Mouse (Mus musculus): ENCODE data around the gene Olfr678. TPM values are rescaled to one million over a fixed set of nuclear protein-coding genes. Genes with fewer than 3 reads are reported as not detected.
"Not testable (repeated sequence)": the region's sequence is repeated elsewhere in the genome, so short reads cannot be mapped to it uniquely, and the experiment has no call there.

Gene Olfr678
- not detected in 2 replicates for polyA plus RNA-seq (2014; fragmentation: Nextera tagmentation; extraction: Ambion mirVana)

DNA sequence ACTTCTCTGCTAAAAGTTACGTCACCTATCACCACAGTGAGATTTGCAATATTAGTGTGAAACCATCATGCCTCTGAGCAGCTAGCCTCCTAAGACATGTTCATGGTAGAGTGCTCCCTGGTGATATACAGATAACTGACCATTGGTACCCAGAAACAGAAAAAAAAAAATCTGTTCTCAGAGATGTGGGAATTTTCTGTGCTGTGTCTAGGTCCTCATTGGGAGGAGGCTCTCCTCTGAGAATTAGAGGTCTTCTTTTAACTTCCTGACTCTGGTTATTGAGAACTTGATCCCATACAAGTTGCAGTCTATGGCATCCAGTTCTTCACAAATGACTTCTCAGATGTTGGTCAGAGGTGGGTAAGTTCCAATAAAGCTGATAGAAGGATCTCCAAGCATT, at the start of gene Olfr678:
Gene Olfr678 (plus strand): TSS at position 301 of the 400 bp plus-strand sequence.
- no peak within 1 kb of the TSS for H3K27ac ChIP-seq
- no peak for DNase-seq (ENCODE audit: low spot score)
- no peaks in the 10 kb centered on the region for H3K4me1 ChIP-seq (replicated peaks; ENCODE audit: control insufficient read depth, insufficient read depth, low read length)
- H3K9ac ChIP-seq: no peak within 1 kb of the TSS
- ATAC-seq (ENCODE audit: low FRiP score): no peak
- H3K4me2 ChIP-seq (replicated peaks): no peak within 1 kb of the TSS
- no peak within 1 kb of the TSS for H3K4me3 ChIP-seq (replicated peaks; ENCODE audit: low read length)
- 100% methylated on average over 1 of the region's 1 CpGs for WGBS
- no peaks in the 10 kb centered on the region for H3K36me3 ChIP-seq (replicated peaks; ENCODE audit: control insufficient read depth, insufficient read depth)
- no peaks in the 10 kb centered on the region for H3K9me3 ChIP-seq (ENCODE audit: control insufficient read depth, low read length)
- H3K27me3 ChIP-seq (ENCODE audit: control insufficient read depth, insufficient read depth, low read length): no peaks in the 10 kb centered on the region

DNA sequence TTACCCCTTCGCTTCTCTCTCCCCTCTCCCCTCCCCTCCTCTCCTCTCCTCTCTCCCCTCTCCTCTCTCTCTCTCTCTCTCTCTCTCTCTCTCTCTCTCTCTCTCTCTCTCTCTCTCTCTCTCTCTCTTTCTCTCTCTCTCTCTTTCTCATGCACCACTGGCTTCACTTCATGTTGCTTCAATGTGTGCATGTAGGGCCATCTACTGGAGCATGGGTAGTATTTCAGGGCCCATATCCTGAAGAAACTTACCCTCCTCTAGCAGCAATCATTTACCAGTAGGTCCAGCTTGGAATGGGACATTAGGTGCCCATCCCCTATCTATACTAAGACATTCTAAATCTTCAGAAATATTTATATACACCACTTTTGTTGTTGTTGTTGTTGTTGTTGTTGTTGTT, 41.7 kb upstream of the Olfr678 start:
- Histone ChIP-seq H3K4me3 (replicated peaks; ENCODE audit: low read length) (no peak overlapping the region), H3K4me1 (replicated peaks; ENCODE audit: control insufficient read depth, insufficient read depth, low read length) (no peaks in the 10 kb centered on the region), H3K27ac (no peak overlapping the region), H3K9ac (no peak overlapping the region), H3K36me3 (replicated peaks; ENCODE audit: control insufficient read depth, insufficient read depth) (no peaks in the 10 kb centered on the region), H3K4me2 (replicated peaks) (no peak overlapping the region), H3K9me3 (ENCODE audit: control insufficient read depth, low read length) (no peaks in the 10 kb centered on the region), H3K27me3 (ENCODE audit: control insufficient read depth, insufficient read depth, low read length) (no peaks in the 10 kb centered on the region)
- 82% methylated on average over 1 of the region's 1 CpGs for WGBS
- no peak for ATAC-seq (ENCODE audit: low FRiP score)
- no peak for DNase-seq (ENCODE audit: low spot score)

DNA sequence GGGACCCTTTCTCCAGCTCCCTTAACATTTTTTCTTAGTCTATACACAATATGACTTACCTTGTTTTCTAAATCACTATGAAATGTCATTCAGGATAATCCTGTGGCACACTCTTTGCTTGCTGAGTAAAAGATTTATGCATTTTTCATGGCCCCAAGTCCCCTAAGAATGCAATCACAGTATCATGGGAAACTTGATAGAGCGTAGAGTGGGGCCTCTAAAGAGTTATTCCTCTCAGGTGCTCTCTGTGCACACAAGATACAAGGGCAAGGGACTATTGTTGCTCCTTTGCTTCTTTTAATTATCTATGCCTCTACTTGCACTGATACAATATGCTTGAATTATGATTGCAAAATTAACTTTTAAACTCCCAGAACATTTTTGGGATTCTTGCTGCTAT, 35.9 kb upstream of the Olfr678 start, which contains the start of gene Olfr675:
Gene Olfr675 (minus strand): TSS at position 101 of the 400 bp plus-strand sequence.
- Histone ChIP-seq H3K27me3 (ENCODE audit: control insufficient read depth, insufficient read depth, low read length) (no peaks in the 10 kb centered on the region), H3K36me3 (replicated peaks; ENCODE audit: control insufficient read depth, insufficient read depth) (no peaks in the 10 kb centered on the region), H3K27ac (no peak within 1 kb of the TSS), H3K4me3 (replicated peaks; ENCODE audit: low read length) (no peak within 1 kb of the TSS), H3K4me1 (replicated peaks; ENCODE audit: control insufficient read depth, insufficient read depth, low read length) (no peaks in the 10 kb centered on the region), H3K4me2 (replicated peaks) (no peak within 1 kb of the TSS), H3K9me3 (ENCODE audit: control insufficient read depth, low read length) (no peaks in the 10 kb centered on the region), H3K9ac (no peak within 1 kb of the TSS)
- DNase-seq (ENCODE audit: low spot score) (no peak), ATAC-seq (ENCODE audit: low FRiP score) (no peak)
- 77% methylated on average over 1 of the region's 1 CpGs for WGBS

- Histone ChIP-seq H3K4me3 (replicated peaks; ENCODE audit: low read length) (no peak within 1 kb of the TSS), H3K27ac (no peak within 1 kb of the TSS), H3K4me1 (replicated peaks; ENCODE audit: control insufficient read depth, insufficient read depth, low read length) (no peaks in the 10 kb centered on the region), H3K4me2 (replicated peaks) (no peak within 1 kb of the TSS), H3K9ac (no peak within 1 kb of the TSS), H3K9me3 (ENCODE audit: control insufficient read depth, low read length) (no peaks in the 10 kb centered on the region), H3K36me3 (replicated peaks; ENCODE audit: control insufficient read depth, insufficient read depth) (no peaks in the 10 kb centered on the region), H3K27me3 (ENCODE audit: control insufficient read depth, insufficient read depth, low read length) (no peaks in the 10 kb centered on the region)
- DNase-seq (ENCODE audit: low spot score) (no peak), ATAC-seq (ENCODE audit: low FRiP score) (no peak)
These were observed 31.9 kb upstream of the Olfr678 start, which contains the start of gene Olfr676 for GRCm38 (mm10) chr7:105032398-105032797. TSS of gene Olfr676 (plus strand) at chr7:105032698.

- H3K9ac ChIP-seq; H3K4me2 ChIP-seq (replicated peaks); H3K27me3 ChIP-seq (ENCODE audit: control insufficient read depth, insufficient read depth, low read length); ATAC-seq (ENCODE audit: low FRiP score); H3K27ac ChIP-seq; H3K4me1 ChIP-seq (replicated peaks; ENCODE audit: control insufficient read depth, insufficient read depth, low read length); H3K4me3 ChIP-seq (replicated peaks; ENCODE audit: low read length); H3K36me3 ChIP-seq (replicated peaks; ENCODE audit: control insufficient read depth, insufficient read depth); H3K9me3 ChIP-seq (ENCODE audit: control insufficient read depth, low read length): not testable (repeated sequence)
- peak; percentile 34 for DNase-seq (ENCODE audit: low spot score)
- 57% methylated on average over 5 of the region's 5 CpGs for WGBS
These were observed 30.4 kb upstream of the Olfr678 start for GRCm38 (mm10) chr7:105033836-105034235.

GRCm38 (mm10) chr7:105058951-105059350, 5.3 kb upstream of the Olfr678 start:
- Histone ChIP-seq H3K27me3 (ENCODE audit: control insufficient read depth, insufficient read depth, low read length) (no peaks in the 10 kb centered on the region), H3K36me3 (replicated peaks; ENCODE audit: control insufficient read depth, insufficient read depth) (no peaks in the 10 kb centered on the region), H3K4me3 (replicated peaks; ENCODE audit: low read length) (no peak overlapping the region), H3K9ac (no peak overlapping the region), H3K4me1 (replicated peaks; ENCODE audit: control insufficient read depth, insufficient read depth, low read length) (no peaks in the 10 kb centered on the region), H3K4me2 (replicated peaks) (no peak overlapping the region), H3K27ac (no peak overlapping the region), H3K9me3 (ENCODE audit: control insufficient read depth, low read length) (no peaks in the 10 kb centered on the region)
- ATAC-seq (ENCODE audit: low FRiP score): no peak
- DNase-seq (ENCODE audit: low spot score): no peak

DNA sequence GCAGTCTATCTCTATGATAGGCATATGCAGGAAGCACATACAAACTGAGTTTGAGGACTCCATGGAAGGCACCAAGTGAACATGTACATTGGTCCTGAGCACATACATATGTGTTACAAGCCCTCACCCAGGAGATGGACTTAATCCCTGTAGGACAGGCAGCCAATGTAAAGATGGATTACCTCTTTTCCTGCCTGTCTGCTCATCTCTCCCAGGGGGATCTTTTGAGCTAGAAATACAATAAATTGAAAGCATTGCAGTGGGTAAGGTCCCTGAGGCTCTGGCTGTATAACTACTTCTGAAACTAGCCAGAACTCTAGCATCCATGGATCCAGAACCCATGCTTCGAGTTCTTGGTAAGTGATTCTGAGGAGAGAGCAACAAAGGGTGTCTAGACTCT, 16.6 kb downstream of the Olfr678 start, which contains the start of gene Olfr679:
Gene Olfr679 (plus strand): TSS at position 301 of the 400 bp plus-strand sequence.
- no peaks in the 10 kb centered on the region for H3K36me3 ChIP-seq (replicated peaks; ENCODE audit: control insufficient read depth, insufficient read depth)
- DNase-seq (ENCODE audit: low spot score): no peak
- no peaks in the 10 kb centered on the region for H3K27me3 ChIP-seq (ENCODE audit: control insufficient read depth, insufficient read depth, low read length)
- no peak within 1 kb of the TSS for H3K9ac ChIP-seq
- H3K4me3 ChIP-seq (replicated peaks; ENCODE audit: low read length): no peak within 1 kb of the TSS
- no peak within 1 kb of the TSS for H3K27ac ChIP-seq
- 70% methylated on average over 1 of the region's 1 CpGs for WGBS
- H3K9me3 ChIP-seq (ENCODE audit: control insufficient read depth, low read length): no peaks in the 10 kb centered on the region
- no peaks in the 10 kb centered on the region for H3K4me1 ChIP-seq (replicated peaks; ENCODE audit: control insufficient read depth, insufficient read depth, low read length)
- H3K4me2 ChIP-seq (replicated peaks): no peak within 1 kb of the TSS
- no peak for ATAC-seq (ENCODE audit: low FRiP score)

DNA sequence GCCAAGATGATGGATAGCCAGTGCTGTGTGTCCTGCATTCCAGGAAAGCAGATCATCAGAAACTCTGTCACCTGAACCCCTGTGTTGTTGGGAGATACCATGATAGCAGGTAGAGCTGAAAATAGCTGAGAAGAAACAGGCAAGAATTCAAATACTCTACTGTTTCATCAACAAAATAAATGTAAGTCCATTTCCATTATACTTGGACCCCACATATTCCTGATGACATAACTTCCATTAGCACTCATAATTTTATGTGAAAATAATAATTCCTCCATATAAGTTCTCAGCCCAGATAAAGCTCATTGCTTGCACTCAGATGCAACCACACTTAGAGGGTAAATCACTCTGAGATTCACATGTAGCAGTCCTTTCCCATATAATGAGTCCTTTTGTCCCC, 28.4 kb downstream of the Olfr678 start, which contains the start of gene Olfr680-ps1:
Gene Olfr680-ps1 (minus strand): TSS at position 101 of the 400 bp plus-strand sequence.
- not testable (repeated sequence) for H3K4me3 ChIP-seq (replicated peaks; ENCODE audit: low read length); H3K4me2 ChIP-seq (replicated peaks); H3K9me3 ChIP-seq (ENCODE audit: control insufficient read depth, low read length); ATAC-seq (ENCODE audit: low FRiP score); H3K36me3 ChIP-seq (replicated peaks; ENCODE audit: control insufficient read depth, insufficient read depth); H3K27ac ChIP-seq; H3K27me3 ChIP-seq (ENCODE audit: control insufficient read depth, insufficient read depth, low read length); H3K4me1 ChIP-seq (replicated peaks; ENCODE audit: control insufficient read depth, insufficient read depth, low read length); DNase-seq (ENCODE audit: low spot score); H3K9ac ChIP-seq

- Histone ChIP-seq H3K27ac (no peak within 1 kb of the TSS), H3K4me1 (replicated peaks; ENCODE audit: control insufficient read depth, insufficient read depth, low read length) (no peaks in the 10 kb centered on the region), H3K27me3 (ENCODE audit: control insufficient read depth, insufficient read depth, low read length) (no peaks in the 10 kb centered on the region), H3K9me3 (ENCODE audit: control insufficient read depth, low read length) (no peaks in the 10 kb centered on the region), H3K9ac (no peak within 1 kb of the TSS), H3K4me2 (replicated peaks) (no peak within 1 kb of the TSS), H3K4me3 (replicated peaks; ENCODE audit: low read length) (no peak within 1 kb of the TSS), H3K36me3 (replicated peaks; ENCODE audit: control insufficient read depth, insufficient read depth) (no peaks in the 10 kb centered on the region)
- DNase-seq (ENCODE audit: low spot score): no peak
- no peak for ATAC-seq (ENCODE audit: low FRiP score)
These were observed 52.3 kb downstream of the Olfr678 start, which contains the start of gene Olfr681 for GRCm38 (mm10) chr7:105116536-105116935. TSS of gene Olfr681 (plus strand) at chr7:105116836.

All from hindbrain, embryonic 14.5 days (tissue).